Mouse (Mus musculus) stomach, embryonic 16.5 days (tissue): ENCODE data around the gene Cyp2d11. TPM values are rescaled to one million over a fixed set of nuclear protein-coding genes. Genes with fewer than 3 reads are reported as not detected.
A peak's percentile ranks its signal among the peaks of the same experiment; 100 is the strongest.
"Not testable (repeated sequence)": the region's sequence is repeated elsewhere in the genome, so short reads cannot be mapped to it uniquely, and the experiment has no call there.

Source experiments
- ATAC-seq: fragments of 200-750 bp; cut with Nextera tagmentation; 2 replicates; pipeline ENCODE4 v1.8.0; 2017; ENCODE audit warnings: moderate number of reproducible peaks, moderate TSS enrichment; ENCODE audit not compliant: insufficient read depth, low FRiP score
- H3K27ac ChIP-seq: fragments of 300-500 bp; sonication (generic); 2 replicates; pipeline ENCODE4 v1.5.1; 2014; ENCODE audit warnings: low read length
- H3K27me3 ChIP-seq: fragments of 300-500 bp; sonication (generic); 2 replicates; pipeline ENCODE4 v1.6.1; 2014; ENCODE audit warnings: low read length, control low read depth, mixed read lengths; ENCODE audit not compliant: control insufficient read depth, insufficient read depth
- H3K36me3 ChIP-seq: fragments of 300-500 bp; sonication (generic); 2 replicates; pipeline ENCODE4 v1.6.1; 2014; ENCODE audit warnings: low read length; ENCODE audit not compliant: control insufficient read depth, insufficient read depth
- H3K4me1 ChIP-seq: fragments of 300-500 bp; sonication (generic); 2 replicates; pipeline ENCODE4 v1.6.1; 2014; ENCODE audit warnings: low read length, control low read depth, mixed read lengths; ENCODE audit not compliant: control insufficient read depth, insufficient read depth
- H3K4me2 ChIP-seq: fragments of 300-500 bp; sonication (generic); 2 replicates; pipeline ENCODE4 v1.6.1; 2014; ENCODE audit warnings: low read depth, low read length, mixed read lengths
- H3K4me3 ChIP-seq: fragments of 300-500 bp; sonication (generic); replicated peaks from 2 replicates; pipeline ENCODE4 v1.5.1; 2014; ENCODE audit warnings: mild to moderate bottlenecking, low read length
- H3K9ac ChIP-seq: fragments of 300-500 bp; sonication (generic); 2 replicates; pipeline ENCODE4 v1.6.1; 2014; ENCODE audit warnings: low read length
- H3K9me3 ChIP-seq: fragments of 300-500 bp; sonication (generic); replicated peaks from 2 replicates; pipeline ENCODE4 v1.6.1; 2016; ENCODE audit warnings: low read length, control low read depth; ENCODE audit not compliant: control insufficient read depth
- WGBS: fragments of 180-500 bp; shearing (Covaris S2); extraction: QIAGEN DNeasy Blood & Tissue Kit; methylation state at CpG from one replicate; pipeline ENCODE4 v1.1.7; 2014; 5-methylcytosine and 5-hydroxymethylcytosine counted together
- polyA plus RNA-seq: library from polyadenylated mRNA; unstranded; fragments of >200 nt; fragmentation: Nextera tagmentation; extraction: Ambion mirVana; gene quantifications from 2 replicates; pipeline ENCODE4 v1.2.1, GENCODE M21; 2015

Gene Cyp2d11
- polyA plus RNA-seq, 1 experiment from 2014 or later = not detected

DNA sequence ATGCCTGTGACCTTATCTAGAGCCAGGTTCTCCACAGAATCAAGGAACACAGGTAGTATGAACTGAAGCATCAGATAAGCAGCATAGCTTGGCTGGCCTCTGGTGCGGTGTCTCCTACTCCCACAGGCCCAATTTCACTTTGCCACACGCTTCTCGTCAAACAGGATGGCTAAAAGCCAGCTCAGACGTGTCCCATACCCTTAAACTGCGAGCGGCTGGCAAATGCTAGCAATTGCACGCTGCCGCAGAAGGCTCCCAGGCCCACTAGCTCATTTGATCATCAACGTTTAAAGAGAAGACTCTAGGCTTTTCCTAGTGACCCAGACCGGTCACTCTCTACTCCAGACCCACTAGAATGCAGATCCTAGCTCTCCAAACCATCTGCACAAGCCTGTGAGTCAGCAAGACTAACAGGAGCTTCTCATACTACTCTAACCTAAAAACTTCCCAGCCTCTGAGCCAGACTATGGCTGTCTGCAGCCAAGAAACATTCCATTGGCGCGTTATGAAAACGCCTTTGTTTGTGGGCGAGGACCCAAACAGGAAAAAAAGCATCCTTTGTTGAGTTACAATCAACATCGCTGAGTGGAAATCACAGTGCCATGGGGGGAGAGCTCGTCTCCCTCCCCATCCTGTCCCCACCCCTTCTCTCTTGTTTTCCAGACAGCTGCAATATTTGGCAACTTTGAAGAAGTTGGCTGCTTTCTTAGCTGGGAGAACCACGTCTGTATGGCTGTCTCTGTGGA lies 17.3 kb downstream of the Cyp2d11 start:
- Histone ChIP-seq H3K27me3 (no peaks in the 10 kb centered on the region), H3K36me3 (no peaks in the 10 kb centered on the region), H3K4me2 (no peak overlapping the region), H3K9ac (peak overlapping the region; percentile 8; the same call in 1 of the 2 replicates), H3K27ac (peak overlapping the region; percentile 54), H3K4me3 (no peak overlapping the region), H3K9me3 (no peaks in the 10 kb centered on the region), H3K4me1 (peaks cover 17% of the 10 kb centered on the region)
- 50% methylated on average over 17 of the region's 17 CpGs for WGBS
- no peak for ATAC-seq

- Histone ChIP-seq H3K9me3 (no peaks in the 10 kb centered on the region), H3K36me3 (no peaks in the 10 kb centered on the region), H3K27ac (peak overlapping the region; percentile 54; the same call in 1 of the 2 replicates), H3K4me3 (no peak overlapping the region), H3K9ac (no peak overlapping the region), H3K4me2 (no peak overlapping the region), H3K27me3 (no peaks in the 10 kb centered on the region), H3K4me1 (peaks cover 16% of the 10 kb centered on the region)
- WGBS = 86% methylated on average over 9 of the region's 9 CpGs
- no peak for ATAC-seq
Measured at GRCm38 (mm10) chr15:82375855-82376254, 18.0 kb downstream of the Cyp2d11 start.

- 87% methylated on average over 5 of the region's 5 CpGs for WGBS
- ATAC-seq = no peak
Measured at GRCm38 (mm10) chr15:82374437-82374836, 19.4 kb downstream of the Cyp2d11 start.

DNA sequence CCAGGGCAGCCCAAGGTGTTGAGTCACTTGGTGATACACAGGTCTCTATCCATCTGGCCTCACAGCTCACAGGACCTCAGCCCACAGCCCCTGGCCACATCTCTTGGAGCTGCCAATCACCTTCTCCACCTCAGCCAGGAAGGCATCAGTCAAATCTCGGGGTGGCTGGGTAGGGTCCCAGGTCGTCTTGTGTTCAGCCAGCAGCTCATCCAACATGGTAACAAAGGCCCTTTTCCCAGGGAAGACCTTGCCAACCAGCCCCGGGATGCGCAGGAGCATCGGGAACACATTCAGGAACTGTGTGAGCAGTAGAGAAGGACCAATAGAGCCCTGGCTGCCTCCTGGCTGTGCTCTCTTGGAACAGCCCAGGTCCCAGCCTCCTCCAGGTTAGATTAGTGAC lies 20.8 kb downstream of the Cyp2d11 start:
- H3K4me3 ChIP-seq = no peak overlapping the region
- no peaks in the 10 kb centered on the region for H3K9me3 ChIP-seq
- H3K4me2 ChIP-seq = no peak overlapping the region
- no peaks in the 10 kb centered on the region for H3K36me3 ChIP-seq
- 0 out of 2 replicates have a peak, but pooled peaks cover 7% of the 10 kb centered on the region for H3K4me1 ChIP-seq
- no peak overlapping the region for H3K9ac ChIP-seq
- H3K27me3 ChIP-seq = no peaks in the 10 kb centered on the region
- 84% methylated on average over 5 of the region's 5 CpGs for WGBS
- no peak overlapping the region for H3K27ac ChIP-seq
- no peak for ATAC-seq

More at GRCm38 (mm10) chr15:82374437-82374836, 19.4 kb downstream of the Cyp2d11 start:
- H3K9ac ChIP-seq = no peak overlapping the region
- peaks cover 12% of the 10 kb centered on the region for H3K4me1 ChIP-seq
- H3K27ac ChIP-seq = no peak overlapping the region
- H3K4me3 ChIP-seq = no peak overlapping the region
- H3K27me3 ChIP-seq = no peaks in the 10 kb centered on the region
- H3K4me2 ChIP-seq = no peak overlapping the region
- H3K9me3 ChIP-seq = no peaks in the 10 kb centered on the region
- no peaks in the 10 kb centered on the region for H3K36me3 ChIP-seq

- Histone ChIP-seq H3K27ac (no peak overlapping the region), H3K9me3 (no peaks in the 10 kb centered on the region), H3K9ac (no peak overlapping the region), H3K4me3 (no peak overlapping the region), H3K27me3 (no peaks in the 10 kb centered on the region), H3K36me3 (no peaks in the 10 kb centered on the region), H3K4me2 (no peak overlapping the region), H3K4me1 (0 out of 2 replicates have a peak, but pooled peaks cover 3% of the 10 kb centered on the region)
- WGBS = 85% methylated on average over 6 of the region's 6 CpGs
- no peak for ATAC-seq
Measured at GRCm38 (mm10) chr15:82372446-82372845, 21.4 kb downstream of the Cyp2d11 start.

DNA sequence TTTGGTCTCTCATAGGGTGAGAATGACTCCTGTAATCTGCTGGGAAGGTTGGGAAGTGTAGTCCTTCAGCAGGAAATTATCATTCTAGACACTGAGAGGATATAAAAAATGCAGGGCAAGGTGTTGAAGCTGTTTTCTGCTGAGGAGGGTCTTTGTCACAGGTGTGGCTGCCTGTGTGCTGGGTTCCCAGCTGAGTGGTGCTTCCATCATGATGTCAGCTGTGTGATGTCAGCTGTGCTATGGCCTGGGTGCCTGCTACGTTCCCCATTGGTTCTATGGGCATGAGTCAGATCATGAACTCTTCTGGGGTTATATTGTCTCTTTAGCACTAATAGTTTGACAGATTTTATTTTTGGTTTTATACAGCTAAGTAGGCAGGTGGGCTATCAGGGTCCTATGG lies 25.0 kb downstream of the Cyp2d11 start:
- Histone ChIP-seq H3K9me3 (no peaks in the 10 kb centered on the region), H3K4me2 (no peak overlapping the region), H3K4me1 (no peaks in the 10 kb centered on the region), H3K27me3 (no peaks in the 10 kb centered on the region), H3K27ac (no peak overlapping the region), H3K9ac (no peak overlapping the region), H3K4me3 (no peak overlapping the region), H3K36me3 (no peaks in the 10 kb centered on the region)
- ATAC-seq = no peak
- WGBS = 78% methylated on average over 1 of the region's 1 CpGs

DNA sequence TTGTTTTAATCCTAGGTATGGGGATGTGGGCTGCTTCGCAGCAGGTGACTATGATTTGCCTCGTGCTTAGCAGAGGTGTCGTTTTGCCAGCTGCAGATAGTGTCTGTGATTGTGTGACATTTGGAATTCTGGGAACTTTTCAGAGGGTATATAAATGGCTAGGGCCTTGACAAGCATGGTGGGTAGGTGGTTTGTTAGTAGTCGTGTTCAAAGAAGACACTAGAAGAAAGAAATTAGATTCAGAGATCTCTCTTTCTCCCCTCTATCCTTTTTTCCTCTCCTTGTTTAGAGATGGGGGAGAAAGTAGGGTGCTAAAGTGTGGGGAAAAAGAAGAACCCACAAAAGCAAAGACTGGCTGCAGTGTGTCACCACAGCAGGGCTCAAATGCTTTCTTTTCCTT lies 25.7 kb downstream of the Cyp2d11 start:
- ATAC-seq = no peak
- no peaks in the 10 kb centered on the region for H3K4me1 ChIP-seq
- H3K27ac ChIP-seq = no peak overlapping the region
- H3K4me2 ChIP-seq = no peak overlapping the region
- H3K36me3 ChIP-seq = no peaks in the 10 kb centered on the region
- H3K27me3 ChIP-seq = no peaks in the 10 kb centered on the region
- no peak overlapping the region for H3K4me3 ChIP-seq
- WGBS = 91% methylated on average over 4 of the region's 4 CpGs
- no peak overlapping the region for H3K9ac ChIP-seq
- H3K9me3 ChIP-seq = no peaks in the 10 kb centered on the region

DNA sequence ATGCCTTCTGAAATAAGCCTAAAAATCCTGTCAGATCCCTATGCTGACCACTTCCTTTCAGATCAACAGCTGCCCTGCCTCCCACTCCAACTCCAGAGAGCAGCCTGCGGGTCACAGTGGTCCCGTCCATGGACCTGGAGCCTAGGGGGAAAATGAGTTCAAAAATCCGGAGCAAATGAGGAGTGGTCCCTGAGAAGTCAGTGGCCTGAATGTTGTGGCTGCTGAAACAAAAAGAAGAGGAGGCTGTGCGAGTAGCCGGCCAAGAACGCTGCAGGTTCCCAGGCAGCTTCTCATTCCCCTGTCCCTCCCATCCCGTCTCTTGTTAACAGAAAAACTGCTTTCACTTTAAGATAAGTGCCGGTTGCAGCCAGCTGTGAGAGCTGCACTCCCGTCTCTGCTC lies 29.3 kb downstream of the Cyp2d11 start:
- not testable (repeated sequence) for H3K4me3 ChIP-seq, H3K9ac ChIP-seq, H3K27ac ChIP-seq, ATAC-seq, H3K9me3 ChIP-seq, H3K27me3 ChIP-seq, H3K4me1 ChIP-seq, H3K36me3 ChIP-seq
- peak overlapping the region; percentile 34; the same call in 1 of the 2 replicates for H3K4me2 ChIP-seq
- WGBS = 8% methylated on average over 6 of the region's 9 CpGs

GRCm38 (mm10) chr15:82363801-82364200 lies 30.0 kb downstream of the Cyp2d11 start:
- not testable (repeated sequence) for ATAC-seq

More at GRCm38 (mm10) chr15:82363801-82364200, 30.0 kb downstream of the Cyp2d11 start:
- 68% methylated on average over 7 of the region's 12 CpGs for WGBS
- not testable (repeated sequence) for H3K4me1 ChIP-seq, H3K9me3 ChIP-seq, H3K27ac ChIP-seq, H3K4me2 ChIP-seq, H3K4me3 ChIP-seq, H3K9ac ChIP-seq, H3K27me3 ChIP-seq, H3K36me3 ChIP-seq
